Mouse (Mus musculus): Measurements from ENCODE around the gene Tenm4. TPM values are rescaled to one million over a fixed set of nuclear protein-coding genes. Genes with fewer than 3 reads are reported as not detected.

Gene Tenm4
- polyA plus RNA-seq (2015; fragmentation: Nextera tagmentation; extraction: Ambion mirVana), result 0.62 and 0.68 TPM in 2 replicates

DNA sequence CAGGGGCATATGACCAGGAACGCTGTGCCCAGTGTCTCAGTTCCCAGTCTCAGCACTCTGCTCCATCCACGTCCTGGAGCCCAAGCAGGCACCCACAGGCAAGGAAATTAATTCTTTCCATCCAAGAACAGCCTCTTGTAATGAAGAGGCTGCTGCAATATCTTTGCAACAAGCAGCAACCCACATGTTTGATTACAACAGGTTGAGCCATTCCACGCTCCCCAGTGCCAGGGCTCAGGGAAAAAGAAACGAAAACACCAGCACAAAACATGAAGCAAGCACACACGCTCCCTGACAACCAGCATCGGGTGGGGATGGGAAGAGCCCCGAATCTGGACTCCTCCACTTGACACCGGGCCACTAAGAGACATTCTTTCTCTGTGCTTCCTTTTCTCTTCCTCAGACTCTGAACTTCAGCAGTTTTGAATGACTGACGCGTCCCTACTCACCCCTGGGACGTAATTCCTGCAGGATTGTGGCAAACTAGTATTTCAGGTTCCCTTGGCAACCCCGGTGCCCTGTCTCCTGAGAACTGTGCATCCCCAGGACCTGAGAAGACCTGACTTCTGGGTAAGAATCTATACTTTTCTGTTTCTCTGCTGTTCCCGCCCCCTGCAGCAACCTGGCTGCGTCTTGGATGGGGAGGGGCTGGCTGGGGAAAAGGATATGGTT lies at the start of gene Tenm4:
TSS of gene Tenm4 (plus strand) at position 323 of the 672 bp plus-strand sequence.
- no peaks in the 10 kb centered on the region for H3K36me3 ChIP-seq (replicated peaks; ENCODE audit: insufficient read depth, low read length)
- H3K27me3 ChIP-seq (ENCODE audit: insufficient read depth, low read length), result peaks cover 4% of the 10 kb centered on the region; the same call in 1 of the 2 replicates
- no peak within 1 kb of the TSS for H3K27ac ChIP-seq (ENCODE audit: low read depth)
- H3K4me3 ChIP-seq (ENCODE audit: low read depth, low read length), result no peak within 1 kb of the TSS
- ATAC-seq, result no peak
- 36% methylated on average over 14 of the region's 14 CpGs for WGBS (ENCODE audit: insufficient replicate concordance)
- no peaks in the 10 kb centered on the region for H3K4me1 ChIP-seq (ENCODE audit: insufficient read depth)
- H3K4me2 ChIP-seq (ENCODE audit: low read depth, low read length), result no peak within 1 kb of the TSS
- H3K9me3 ChIP-seq (ENCODE audit: low read length), result no peaks in the 10 kb centered on the region
- no peak for DNase-seq
- TF ChIP-seq EP300 (IDR thresholded peaks at IDR 0.05; ENCODE audit: low read depth), result no peak
- no peak for TF ChIP-seq CTCF (IDR thresholded peaks at IDR 0.05; ENCODE audit: low read depth)
- H3K9ac ChIP-seq (replicated peaks), result no peak within 1 kb of the TSS

- Histone ChIP-seq H3K4me3 (ENCODE audit: low read depth, low read length) (no peak overlapping the region), H3K27ac (ENCODE audit: low read depth) (no peak overlapping the region), H3K27me3 (ENCODE audit: insufficient read depth, low read length) (no peaks in the 10 kb centered on the region), H3K9me3 (ENCODE audit: low read length) (no peaks in the 10 kb centered on the region), H3K4me1 (ENCODE audit: insufficient read depth) (no peaks in the 10 kb centered on the region), H3K36me3 (replicated peaks; ENCODE audit: insufficient read depth, low read length) (no peaks in the 10 kb centered on the region), H3K4me2 (ENCODE audit: low read depth, low read length) (no peak overlapping the region), H3K9ac (replicated peaks) (no peak overlapping the region)
- no peak for ATAC-seq
- no peak for DNase-seq
- WGBS (ENCODE audit: insufficient replicate concordance), result 42% methylated on average over 4 of the region's 4 CpGs
- TF ChIP-seq EP300 (IDR thresholded peaks at IDR 0.05; ENCODE audit: low read depth) (no peak), CTCF (IDR thresholded peaks at IDR 0.05; ENCODE audit: low read depth) (no peak)
Measured at GRCm38 (mm10) chr7:96130763-96131162, 40.3 kb upstream of the Tenm4 start.

GRCm38 (mm10) chr7:96131175-96131574 lies 39.9 kb upstream of the Tenm4 start:
- DNase-seq (no peak), ATAC-seq (no peak)
- Histone ChIP-seq H3K9me3 (ENCODE audit: low read length) (no peaks in the 10 kb centered on the region), H3K36me3 (replicated peaks; ENCODE audit: insufficient read depth, low read length) (no peaks in the 10 kb centered on the region), H3K4me2 (ENCODE audit: low read depth, low read length) (no peak overlapping the region), H3K27ac (ENCODE audit: low read depth) (no peak overlapping the region), H3K9ac (replicated peaks) (no peak overlapping the region), H3K27me3 (ENCODE audit: insufficient read depth, low read length) (no peaks in the 10 kb centered on the region), H3K4me1 (ENCODE audit: insufficient read depth) (no peaks in the 10 kb centered on the region), H3K4me3 (ENCODE audit: low read depth, low read length) (no peak overlapping the region)
- WGBS (ENCODE audit: insufficient replicate concordance), result 49% methylated on average over 1 of the region's 1 CpGs
- TF ChIP-seq EP300 (IDR thresholded peaks at IDR 0.05; ENCODE audit: low read depth), result no peak
- TF ChIP-seq CTCF (IDR thresholded peaks at IDR 0.05; ENCODE audit: low read depth), result no peak

- Histone ChIP-seq H3K9me3 (ENCODE audit: low read length) (no peaks in the 10 kb centered on the region), H3K36me3 (replicated peaks; ENCODE audit: insufficient read depth, low read length) (no peaks in the 10 kb centered on the region), H3K4me3 (ENCODE audit: low read depth, low read length) (no peak overlapping the region), H3K4me2 (ENCODE audit: low read depth, low read length) (no peak overlapping the region), H3K9ac (replicated peaks) (no peak overlapping the region), H3K27ac (ENCODE audit: low read depth) (no peak overlapping the region), H3K4me1 (ENCODE audit: insufficient read depth) (no peaks in the 10 kb centered on the region), H3K27me3 (ENCODE audit: insufficient read depth, low read length) (no peaks in the 10 kb centered on the region)
- TF ChIP-seq EP300 (IDR thresholded peaks at IDR 0.05; ENCODE audit: low read depth) (no peak), CTCF (IDR thresholded peaks at IDR 0.05; ENCODE audit: low read depth) (no peak)
- DNase-seq, result no peak
- no peak for ATAC-seq
- 76% methylated on average over 6 of the region's 6 CpGs for WGBS (ENCODE audit: insufficient replicate concordance)
Measured at GRCm38 (mm10) chr7:96136497-96136961, 34.5 kb upstream of the Tenm4 start.

DNA sequence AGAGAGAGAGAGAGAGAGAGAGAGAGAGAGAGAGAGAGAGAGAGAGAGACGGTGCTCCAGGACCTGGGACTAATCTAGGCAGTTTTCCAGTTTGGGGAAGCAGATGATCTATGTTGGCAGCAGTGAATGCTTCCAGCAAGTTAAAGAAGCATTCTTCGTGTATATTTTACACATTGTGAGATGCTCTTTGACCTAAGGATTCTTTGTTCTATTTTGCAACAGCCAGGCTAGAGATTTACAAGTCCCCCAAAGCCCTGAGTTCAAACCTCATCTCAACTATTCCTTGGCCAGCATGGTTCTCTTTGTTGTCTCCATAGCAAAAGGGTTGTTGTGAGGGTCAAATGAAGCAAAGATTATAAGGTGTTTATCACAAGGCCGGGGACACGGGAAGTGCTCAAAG lies 29.2 kb upstream of the Tenm4 start:
- Histone ChIP-seq H3K4me1 (ENCODE audit: insufficient read depth) (no peaks in the 10 kb centered on the region), H3K36me3 (replicated peaks; ENCODE audit: insufficient read depth, low read length) (no peaks in the 10 kb centered on the region), H3K27me3 (ENCODE audit: insufficient read depth, low read length) (no peaks in the 10 kb centered on the region), H3K9ac (replicated peaks) (no peak overlapping the region), H3K4me3 (ENCODE audit: low read depth, low read length) (no peak overlapping the region), H3K9me3 (ENCODE audit: low read length) (peaks cover 4% of the 10 kb centered on the region; the same call in 1 of the 2 replicates), H3K27ac (ENCODE audit: low read depth) (no peak overlapping the region), H3K4me2 (ENCODE audit: low read depth, low read length) (no peak overlapping the region)
- no peak for DNase-seq
- ATAC-seq, result no peak
- 70% methylated on average over 4 of the region's 4 CpGs for WGBS (ENCODE audit: insufficient replicate concordance)
- TF ChIP-seq CTCF (IDR thresholded peaks at IDR 0.05; ENCODE audit: low read depth), result no peak
- TF ChIP-seq EP300 (IDR thresholded peaks at IDR 0.05; ENCODE audit: low read depth), result no peak

GRCm38 (mm10) chr7:96142973-96143596 lies 28.0 kb upstream of the Tenm4 start:
- no peak overlapping the region for H3K4me3 ChIP-seq (ENCODE audit: low read depth, low read length)
- TF ChIP-seq CTCF (IDR thresholded peaks at IDR 0.05; ENCODE audit: low read depth), result no peak
- no peak for TF ChIP-seq EP300 (IDR thresholded peaks at IDR 0.05; ENCODE audit: low read depth)
- H3K9me3 ChIP-seq (ENCODE audit: low read length), result peaks cover 4% of the 10 kb centered on the region; the same call in 1 of the 2 replicates
- no peaks in the 10 kb centered on the region for H3K4me1 ChIP-seq (ENCODE audit: insufficient read depth)
- ATAC-seq (no peak), DNase-seq (no peak)
- no peak overlapping the region for H3K27ac ChIP-seq (ENCODE audit: low read depth)
- no peak overlapping the region for H3K4me2 ChIP-seq (ENCODE audit: low read depth, low read length)
- H3K36me3 ChIP-seq (replicated peaks; ENCODE audit: insufficient read depth, low read length), result no peaks in the 10 kb centered on the region
- no peak overlapping the region for H3K9ac ChIP-seq (replicated peaks)
- no peaks in the 10 kb centered on the region for H3K27me3 ChIP-seq (ENCODE audit: insufficient read depth, low read length)
- 70% methylated on average over 3 of the region's 3 CpGs for WGBS (ENCODE audit: insufficient replicate concordance)

All from liver, postnatal 0 days (tissue).